Mouse (Mus musculus) urinary bladder, adult 2 months (tissue): ENCODE results near the gene Stk24. TPM values are rescaled to one million over a fixed set of nuclear protein-coding genes. Genes with fewer than 3 reads are reported as not detected.

Experiments
- DNase-seq: peaks from one replicate; pipeline ENCODE4 v3.0.0; 2022; ENCODE audit warnings: low spot score
- polyA plus RNA-seq: library from polyadenylated mRNA; depleted of rRNA; stranded (reverse); fragments of >200 nt; gene quantifications from 2 replicates; pipeline ENCODE4 v1.2.3, GENCODE M21; 2012

Stk24 gene
- polyA plus RNA-seq, 1 experiment: 60.4 TPM

DNA sequence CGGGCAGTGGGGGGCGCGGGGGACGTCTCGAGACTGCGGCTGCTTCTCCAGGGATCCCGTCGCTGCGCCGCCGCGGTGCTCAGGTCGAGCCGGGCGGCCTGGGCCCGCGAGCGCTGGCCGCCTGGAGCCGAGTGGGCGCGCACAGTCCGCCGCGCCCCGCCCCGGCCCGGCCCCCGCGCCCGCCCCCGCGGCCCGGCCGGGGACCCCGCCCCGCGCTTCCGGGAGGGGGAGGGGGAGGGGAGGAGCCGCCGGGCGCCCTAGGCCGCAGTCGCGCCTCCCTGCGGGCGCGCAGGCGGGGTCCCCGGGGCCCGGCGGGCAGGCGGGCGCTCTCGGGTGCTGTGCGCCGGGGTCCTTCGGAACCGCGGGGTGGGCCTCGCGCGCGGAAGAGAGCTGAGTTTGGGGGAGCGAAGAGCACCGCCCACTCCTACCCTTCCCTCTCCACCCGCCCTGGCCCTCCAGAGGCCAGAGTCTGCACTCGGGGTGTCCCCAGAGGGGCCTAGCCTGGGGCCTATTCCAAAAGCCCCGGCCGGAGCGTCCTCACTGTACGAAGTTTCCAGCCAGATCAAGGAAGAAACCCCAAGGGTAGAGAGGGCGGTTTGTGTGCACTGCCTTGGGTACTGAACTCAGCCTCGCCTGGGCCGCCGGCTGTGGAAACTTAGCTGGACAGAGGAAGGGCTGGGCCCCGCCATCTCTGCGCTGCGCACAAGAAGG, 540 bp downstream of the Stk24 start:
- DNase-seq: peak; percentile 86

DNA sequence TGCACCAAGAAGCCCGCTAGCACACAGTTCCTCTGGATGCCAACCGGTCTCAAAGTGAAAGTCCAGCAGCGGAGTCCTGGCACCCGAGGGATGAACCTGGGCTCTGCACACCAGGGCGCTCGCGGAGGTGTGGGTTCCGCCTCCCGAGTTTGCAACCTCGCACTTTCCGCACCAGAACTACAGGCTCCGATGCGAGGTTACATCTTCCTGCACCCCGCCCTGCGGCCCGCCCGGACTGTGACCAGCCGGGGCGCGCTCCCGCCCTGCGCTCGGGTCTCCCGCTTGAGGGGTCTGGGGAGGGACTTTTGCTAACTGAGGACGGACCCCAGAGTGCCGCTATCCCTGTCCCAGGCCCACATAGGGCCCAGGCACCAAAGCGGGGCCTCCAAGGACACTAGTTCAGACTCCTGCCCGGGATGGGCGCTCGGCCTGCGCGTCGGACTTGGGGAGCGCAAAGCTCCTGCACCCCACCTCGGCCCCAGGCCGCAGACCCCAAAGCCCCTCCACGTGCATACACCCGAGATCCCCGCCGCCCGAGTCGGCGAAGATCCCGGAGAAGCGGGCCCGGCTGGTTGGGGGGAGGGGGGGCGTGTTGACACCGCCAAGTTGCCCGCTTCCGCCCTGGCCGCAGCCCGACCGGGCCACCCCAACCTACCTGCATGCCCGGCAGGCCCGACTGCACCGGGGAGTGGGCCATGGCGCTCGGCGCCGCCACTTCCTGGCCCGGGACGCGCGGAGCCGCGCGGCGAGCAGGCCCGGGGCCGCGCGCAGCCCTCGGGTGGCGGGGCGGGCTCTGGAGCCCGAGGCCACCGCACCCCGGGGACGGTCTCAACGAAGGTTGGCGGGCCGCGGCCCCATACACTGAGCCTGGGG, 1.3 kb downstream of the Stk24 start:
- DNase-seq: peak; percentile 67

DNA sequence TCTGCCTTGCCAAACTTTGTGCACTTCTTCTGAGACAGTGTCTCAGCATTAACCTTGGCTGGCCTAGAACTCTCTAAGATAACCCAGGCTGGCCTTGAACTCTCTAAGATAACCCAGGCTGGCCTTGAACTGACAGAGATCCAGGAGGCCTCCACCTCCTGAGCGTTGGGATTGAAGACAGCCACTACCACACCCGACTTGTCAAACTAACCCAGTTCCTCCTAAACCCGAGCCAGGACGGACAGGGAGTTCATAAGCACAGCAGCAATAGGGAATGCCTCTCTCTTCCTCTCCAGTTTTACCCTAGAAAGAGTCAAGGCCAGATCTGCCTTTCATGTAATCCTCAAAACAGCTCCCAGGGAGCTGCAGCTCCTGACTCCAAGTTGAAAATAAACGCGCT, 3.2 kb downstream of the Stk24 start:
- DNase-seq: no peak

DNA sequence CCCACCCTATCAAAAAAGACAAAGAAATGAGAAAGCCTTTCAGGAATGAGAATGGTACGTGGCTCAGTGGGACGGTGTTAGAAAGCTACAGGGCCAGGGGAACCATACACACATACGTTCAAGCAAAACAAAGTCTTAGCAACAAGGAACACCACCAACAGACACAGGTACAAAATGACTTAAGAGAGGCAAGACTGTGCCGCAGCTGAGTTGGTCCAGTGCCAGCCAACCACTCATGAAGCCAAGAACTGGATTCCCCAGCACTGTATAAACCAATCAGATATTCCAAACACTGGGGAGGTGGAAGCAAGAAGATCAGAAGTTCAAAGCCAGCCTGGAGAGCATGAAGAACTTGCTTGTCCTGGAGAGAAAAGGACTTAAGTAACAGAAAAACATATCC, 5.9 kb downstream of the Stk24 start:
- DNase-seq: no peak

DNA sequence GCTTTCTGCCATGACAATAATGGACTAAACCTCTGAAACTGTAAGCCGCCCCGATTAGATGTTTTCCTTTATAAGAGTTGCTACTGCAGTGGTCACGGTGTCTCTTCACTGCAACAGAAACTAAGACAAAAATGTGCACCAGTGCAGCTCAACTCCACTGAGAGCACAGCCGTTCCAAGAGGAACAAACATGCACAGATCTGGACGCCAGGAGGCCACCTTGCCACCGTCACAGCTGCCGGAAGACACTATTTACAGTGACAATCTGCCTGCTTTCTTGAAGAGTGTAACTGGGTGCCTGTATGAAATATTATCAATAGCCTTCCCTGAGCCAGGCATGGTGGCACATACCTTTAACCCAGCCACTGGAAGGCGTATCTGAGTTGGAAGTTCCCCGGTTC, 6.8 kb downstream of the Stk24 start:
- DNase-seq: no peak

DNA sequence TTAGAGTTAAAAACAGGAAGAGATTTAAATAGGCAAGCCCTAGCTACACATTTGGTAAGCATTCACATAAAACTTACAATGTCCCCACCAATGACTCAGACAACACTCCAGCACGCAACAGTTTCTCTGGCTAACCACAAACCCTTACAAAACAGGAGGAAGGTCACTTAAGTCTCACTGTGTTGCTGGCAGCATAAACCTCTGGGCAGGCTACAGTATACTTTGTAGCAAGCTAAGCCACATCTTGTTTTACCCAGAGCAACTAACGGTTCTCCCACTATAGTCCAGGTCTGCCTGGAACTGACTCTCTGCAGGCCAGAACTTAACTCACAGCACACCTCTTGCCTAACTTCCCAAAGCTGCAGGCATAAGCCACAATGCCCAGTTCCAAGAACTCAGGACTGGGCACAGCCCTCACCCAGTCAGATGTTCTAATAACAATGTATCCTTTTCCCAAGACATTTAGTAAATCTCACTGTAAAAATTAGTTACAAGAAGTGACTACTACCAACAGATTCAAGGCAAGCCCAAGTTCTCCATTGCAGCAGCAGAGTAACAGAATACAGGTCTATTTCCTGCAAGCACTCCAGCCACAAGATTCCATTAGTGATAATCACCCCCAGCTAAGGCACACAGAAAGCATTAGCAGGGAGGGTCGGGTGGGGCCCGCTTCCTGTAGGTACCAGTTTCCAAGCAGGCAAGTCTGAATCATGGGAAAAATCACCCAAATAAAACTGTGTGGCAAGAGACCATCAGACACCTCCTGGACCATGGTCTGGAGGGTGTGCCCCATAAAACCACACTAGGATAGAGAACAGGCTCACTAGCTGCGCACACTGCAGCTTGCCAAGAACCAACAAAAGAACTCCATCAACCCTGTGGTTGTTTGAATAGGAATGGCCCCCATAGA, 7.6 kb downstream of the Stk24 start:
- DNase-seq: no peak

DNA sequence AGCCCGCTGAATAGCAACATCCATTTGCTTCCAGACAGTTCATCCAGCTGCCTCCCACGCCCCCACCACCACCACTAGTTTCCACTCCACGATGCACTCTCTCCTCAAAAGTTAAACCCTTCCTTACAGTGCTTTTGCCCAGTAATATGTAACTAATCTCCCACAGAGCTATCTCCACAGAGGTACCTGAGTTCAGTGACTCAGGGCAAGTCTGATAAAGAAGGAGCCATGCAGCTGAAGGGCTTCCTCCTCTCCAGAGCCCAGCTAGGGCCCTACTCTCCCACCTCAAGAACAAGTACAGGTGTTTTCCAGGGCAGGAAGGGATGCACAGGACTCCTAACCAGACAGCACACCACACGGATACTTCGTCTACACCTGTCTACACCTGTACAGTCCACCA, 10.4 kb downstream of the Stk24 start:
- DNase-seq: no peak

DNA sequence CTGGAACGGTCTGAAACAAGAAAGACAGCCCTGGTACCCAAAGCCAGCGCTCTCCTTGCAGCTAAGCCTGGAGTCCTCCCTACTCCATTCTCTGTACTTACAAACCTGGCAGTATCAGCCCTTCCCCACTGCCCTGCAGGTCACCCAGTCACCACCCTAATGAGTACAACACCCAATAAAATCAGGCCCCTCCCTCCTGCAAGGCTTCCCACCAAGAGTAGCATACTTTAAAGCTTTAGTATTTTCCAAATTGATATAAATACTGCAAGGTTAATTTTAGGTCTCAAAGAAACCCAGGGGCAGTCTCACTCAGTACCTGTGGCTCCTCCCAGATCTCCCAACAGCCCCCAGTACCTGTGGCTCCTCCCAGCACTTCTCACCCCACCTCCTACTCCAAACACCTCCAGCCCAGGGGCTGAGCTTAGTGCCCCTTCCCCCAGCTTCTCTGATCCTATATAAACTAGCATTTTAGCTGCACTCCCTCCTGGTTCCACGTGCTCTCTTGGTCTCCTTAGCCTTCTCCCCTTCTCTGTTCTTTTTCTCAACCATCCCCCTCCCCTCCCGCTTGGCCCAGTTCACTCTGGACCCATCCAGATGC, 11.6 kb downstream of the Stk24 start:
- no peak for DNase-seq

DNA sequence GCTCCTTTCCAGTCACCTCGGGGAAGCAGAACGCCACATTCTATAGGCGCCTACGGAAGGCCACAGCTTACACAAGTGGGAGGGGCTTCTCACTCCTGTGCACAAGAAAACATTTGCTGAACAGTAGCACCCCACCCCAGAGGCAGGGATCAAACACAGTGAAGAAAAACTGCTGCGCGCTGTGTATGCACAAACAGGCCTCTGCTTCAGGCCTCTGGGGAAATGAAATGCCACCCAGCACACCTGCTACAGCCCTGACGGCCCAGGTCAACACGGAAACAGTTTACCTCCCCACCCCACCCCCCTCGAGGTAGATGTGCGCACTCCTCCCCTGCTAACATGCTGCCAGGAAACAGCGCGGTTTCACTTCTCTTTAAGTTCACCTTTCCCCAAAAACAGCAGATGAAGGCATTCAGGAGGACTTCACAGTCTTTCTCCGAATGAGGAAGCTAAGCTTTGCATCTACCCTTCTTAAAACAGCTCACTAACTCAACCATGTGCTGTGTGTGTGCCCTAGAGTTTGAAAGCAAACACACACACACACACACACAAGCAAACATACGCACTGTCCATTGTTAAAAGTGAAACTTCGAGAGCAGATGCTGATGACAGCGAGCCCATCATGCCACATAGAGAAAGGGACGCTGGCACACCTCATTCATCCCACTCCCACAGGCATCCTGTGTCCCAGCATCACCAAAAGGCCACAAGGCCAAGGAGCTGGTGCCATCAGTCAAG, 13.7 kb downstream of the Stk24 start:
- no peak for DNase-seq

DNA sequence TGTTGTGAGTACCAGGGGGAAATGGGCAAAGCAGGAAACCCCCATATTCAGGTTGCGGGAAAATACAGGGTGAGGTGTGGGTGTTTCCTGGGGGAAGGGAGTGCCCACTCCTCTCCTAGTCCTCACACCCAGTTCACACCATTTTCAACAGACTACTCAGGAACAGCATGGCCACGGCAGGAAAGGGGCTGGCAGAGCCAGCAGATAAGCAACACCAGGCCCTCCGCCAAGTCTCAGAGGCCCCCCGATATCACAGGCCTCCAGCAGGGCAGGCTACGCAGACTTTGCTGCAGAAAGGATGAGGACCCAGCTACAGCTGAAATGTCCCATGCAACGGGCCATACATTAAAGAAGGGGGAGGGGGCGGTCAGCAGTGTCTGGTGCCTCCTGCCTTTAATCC, 14.4 kb downstream of the Stk24 start:
- no peak for DNase-seq

DNA sequence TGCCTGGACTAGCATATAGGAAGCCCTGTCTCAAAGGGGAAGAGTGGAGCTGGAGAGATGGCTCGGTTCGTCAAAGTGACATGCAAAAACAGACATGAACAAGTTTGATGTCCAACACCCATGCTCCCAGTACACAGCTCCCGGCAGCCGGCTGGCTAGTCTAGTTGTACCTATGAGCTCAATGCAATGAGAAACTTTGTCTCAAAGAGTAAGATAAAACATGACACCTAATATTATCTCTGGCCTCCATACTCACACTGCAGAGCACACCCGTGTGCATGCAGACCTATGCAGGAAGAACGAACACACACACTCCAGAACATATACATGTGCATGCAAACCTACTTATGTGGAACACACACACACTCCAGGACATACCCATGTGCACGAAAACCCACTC, 15.5 kb downstream of the Stk24 start:
- DNase-seq: no peak

DNA sequence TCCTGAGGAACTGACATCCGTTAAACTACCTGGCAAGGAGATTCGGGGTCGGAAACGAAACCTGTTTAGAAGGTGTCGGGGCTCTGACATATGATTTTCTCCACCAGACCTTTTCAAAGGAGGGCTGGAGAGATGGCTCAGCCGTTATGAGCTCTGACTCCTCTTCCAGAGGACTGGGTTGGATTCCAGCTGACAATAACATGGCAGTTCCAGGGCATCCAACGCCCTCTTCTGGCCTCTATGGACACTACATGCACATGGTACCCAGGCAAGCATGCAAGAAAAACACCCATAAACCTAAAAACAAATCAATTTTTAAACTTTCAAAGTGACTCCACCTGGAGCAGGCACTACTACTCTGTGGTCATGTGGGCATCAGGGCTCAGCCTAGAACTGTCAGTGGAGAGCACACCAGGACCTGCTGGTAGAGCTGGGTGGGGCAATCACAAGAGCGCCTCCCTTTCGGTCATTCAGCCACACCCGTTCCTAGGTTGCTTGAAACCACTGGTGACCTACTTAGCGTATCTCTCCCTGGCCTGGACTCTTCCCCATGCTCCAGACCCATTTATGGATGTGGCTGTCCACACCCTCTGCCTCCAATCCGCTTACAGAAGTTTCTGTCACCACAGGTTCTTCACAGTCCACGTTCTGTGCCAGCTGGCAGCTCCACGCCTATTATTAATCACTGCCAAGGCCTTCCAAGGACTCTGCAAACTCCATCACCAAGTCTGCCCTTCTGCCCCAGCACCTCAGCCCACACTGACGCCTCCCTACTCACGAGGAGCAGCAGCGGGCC, 18.3 kb downstream of the Stk24 start:
- DNase-seq: peak; percentile 62

DNA sequence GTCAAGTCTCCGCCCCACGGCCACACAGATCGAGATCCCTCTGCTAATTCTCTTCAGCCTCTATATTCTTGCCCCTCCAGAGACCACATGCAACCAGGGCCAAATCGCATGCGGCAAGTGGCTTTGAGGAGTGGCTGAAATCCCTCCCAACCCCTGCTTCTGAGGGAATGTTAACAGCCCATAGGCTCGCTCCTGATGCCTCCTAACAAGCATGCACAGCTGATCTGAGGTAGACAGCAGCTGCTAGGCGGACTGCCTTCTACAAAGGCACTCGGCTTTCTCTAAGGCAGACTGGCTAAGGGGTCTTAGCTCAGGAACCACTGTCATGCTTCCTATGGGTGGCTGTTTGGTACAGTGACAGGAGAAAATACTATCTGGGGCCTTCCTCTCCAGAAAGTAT, 20.0 kb downstream of the Stk24 start:
- DNase-seq: no peak

DNA sequence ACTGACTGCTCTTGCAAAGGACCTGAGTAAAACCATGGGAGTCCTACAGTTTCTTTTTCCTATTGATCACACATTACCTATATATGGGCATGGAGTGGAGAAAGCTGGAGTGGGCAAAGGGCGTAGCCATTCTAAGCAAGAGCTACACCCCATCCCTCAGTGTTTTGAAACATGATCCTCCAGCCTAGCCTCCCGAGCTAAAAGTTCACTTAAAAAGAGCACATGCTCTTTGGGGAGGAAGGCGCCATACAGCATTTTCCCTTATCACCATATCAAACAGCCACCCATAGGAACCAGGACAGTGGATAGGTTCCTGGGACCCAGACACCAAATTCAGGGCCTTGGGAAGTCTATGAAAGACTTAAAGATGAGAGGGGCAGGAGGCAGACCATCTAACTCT, 20.8 kb downstream of the Stk24 start:
- no peak for DNase-seq

DNA sequence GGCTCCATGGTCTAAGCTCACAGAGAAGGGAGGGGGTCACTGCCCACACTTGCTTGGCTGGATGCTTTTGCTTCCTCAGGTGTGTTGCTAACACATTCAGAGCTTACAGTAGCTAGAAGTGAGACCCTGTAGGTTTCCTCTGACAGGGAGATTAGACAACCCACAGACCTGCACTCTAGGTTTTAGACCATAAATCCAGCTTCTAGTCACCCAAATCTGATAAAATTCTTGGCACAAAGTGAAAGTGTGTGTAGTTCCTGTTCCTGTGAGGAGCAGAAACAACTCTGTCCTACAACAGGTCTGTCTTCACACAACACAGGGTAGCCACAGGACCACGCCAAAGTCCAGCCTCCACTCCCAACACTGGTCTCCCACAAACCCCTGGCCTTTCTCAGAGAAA, 21.5 kb downstream of the Stk24 start:
- DNase-seq: no peak

DNA sequence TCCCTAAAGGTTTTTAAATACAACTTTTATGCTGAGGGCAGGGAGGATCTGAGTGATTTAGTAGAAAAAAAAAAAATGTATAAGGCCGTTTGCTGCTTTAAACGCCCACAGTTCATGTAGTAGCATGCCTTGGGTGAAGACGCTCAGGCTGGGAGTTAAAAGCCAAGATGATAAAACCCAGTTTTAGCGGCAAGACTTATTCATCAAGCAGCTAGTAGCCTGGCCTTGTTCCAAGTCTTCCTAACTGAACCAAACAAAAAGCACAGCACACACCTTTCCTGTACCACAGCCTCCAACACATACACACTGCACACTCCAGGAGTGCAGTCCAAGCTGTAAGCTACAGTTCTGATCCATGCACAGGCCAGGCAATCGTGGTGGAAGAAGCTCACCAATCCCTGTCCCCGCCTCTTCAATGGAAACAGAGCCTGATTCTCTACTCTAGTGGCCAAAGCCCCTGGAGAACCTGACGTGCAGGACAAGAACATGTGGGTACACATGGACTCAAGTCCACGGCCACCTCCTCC, 23.4 kb downstream of the Stk24 start:
- no peak for DNase-seq

DNA sequence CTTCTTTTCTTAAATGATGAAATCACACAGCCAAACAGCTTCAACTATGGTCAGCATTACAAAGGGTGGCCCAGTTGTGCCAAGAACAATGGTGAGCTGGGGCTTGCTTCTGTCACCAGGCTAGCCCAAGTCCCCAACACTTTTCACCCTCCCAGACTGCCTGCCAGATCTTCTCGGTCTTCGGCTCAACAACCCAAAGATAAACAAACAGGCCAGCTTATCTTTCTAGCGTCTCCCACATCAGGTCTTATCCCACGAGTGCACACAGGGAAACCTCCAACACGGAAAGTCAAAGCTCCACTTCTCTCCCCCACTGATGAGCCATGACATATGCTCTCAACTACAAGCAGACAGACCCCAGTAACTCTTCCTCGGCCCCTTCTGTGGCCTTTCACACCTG, 24.1 kb downstream of the Stk24 start:
- no peak for DNase-seq

DNA sequence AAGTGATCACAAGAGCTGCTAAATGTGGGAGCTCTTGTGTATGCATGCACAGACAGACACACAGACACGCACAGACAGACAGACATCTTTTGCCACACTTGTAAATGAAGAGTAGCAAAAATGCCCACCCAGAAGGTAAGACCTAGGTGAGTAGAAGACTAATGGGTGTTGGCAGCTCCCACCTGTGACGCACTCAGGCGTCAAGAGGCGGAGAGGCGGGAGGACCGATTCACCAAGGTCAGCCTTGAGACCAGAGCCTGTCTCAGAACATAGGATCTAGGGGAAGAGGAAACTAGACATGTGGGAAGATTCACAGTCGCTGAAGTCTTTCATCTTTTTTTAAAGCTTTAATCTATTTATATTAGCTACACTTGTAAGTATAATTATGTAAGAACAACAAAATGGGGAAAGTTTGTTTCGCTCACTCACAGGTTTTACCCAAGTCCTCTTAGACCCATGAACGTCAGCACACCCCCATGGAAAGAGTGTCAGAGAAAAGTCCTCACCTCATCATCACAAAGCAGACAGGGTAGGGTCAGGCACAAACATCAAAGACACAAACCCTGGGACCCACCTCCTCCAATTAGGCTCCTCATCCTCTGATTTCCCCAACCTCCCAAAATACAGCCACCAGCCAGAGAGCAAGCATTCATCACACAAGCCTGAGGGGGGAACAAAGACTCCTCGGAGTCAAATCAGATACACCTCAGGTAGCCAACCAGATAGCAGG, 26.0 kb downstream of the Stk24 start:
- DNase-seq: no peak

DNA sequence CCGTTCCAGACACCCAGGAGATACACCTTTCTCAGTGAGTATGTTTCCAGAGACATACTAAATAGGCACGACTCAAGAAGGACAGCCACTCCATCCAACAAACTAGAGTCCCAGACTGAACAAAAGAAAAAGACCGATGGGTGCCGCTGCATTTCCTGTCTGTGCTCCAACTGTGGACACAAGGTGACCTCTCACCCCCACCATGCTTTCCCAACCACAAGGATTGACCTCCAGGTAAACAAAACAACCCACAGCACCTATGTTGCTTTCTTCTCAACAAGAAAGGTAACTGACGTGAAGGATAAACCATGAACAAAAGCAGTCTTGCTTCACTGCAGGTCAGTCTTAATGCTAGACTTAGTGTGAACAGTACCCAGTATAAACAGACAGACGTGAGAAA, 27.1 kb downstream of the Stk24 start:
- DNase-seq: no peak
